Mouse (Mus musculus) embryo, embryonic 11.5 days (tissue): ENCODE data around the gene Trim44.

ENCODE experiments used
- DNase-seq: peaks from one replicate; pipeline ENCODE4 v3.0.0-alpha.2; 2012; ENCODE audit warnings: low read depth, low spot score

Trim44 gene

GRCm38 (mm10) chr2:102406324-102407304 lies 1.0 kb downstream of the Trim44 start:
- DNase-seq = no peak

GRCm38 (mm10) chr2:102403982-102404381 lies 3.6 kb downstream of the Trim44 start:
- no peak for DNase-seq

GRCm38 (mm10) chr2:102403306-102403705 lies 4.3 kb downstream of the Trim44 start:
- DNase-seq = no peak

GRCm38 (mm10) chr2:102401352-102401692 lies 6.3 kb downstream of the Trim44 start:
- no peak for DNase-seq

- peak; percentile 50 for DNase-seq
Measured at GRCm38 (mm10) chr2:102400605-102401351, 6.8 kb downstream of the Trim44 start.

- no peak for DNase-seq
Measured at GRCm38 (mm10) chr2:102399864-102400604, 7.6 kb downstream of the Trim44 start.

GRCm38 (mm10) chr2:102396493-102396892 lies 11.1 kb downstream of the Trim44 start:
- no peak for DNase-seq

- no peak for DNase-seq
Measured at GRCm38 (mm10) chr2:102393457-102393856, 14.2 kb downstream of the Trim44 start.

- no peak for DNase-seq
Measured at GRCm38 (mm10) chr2:102385328-102385902, 22.2 kb downstream of the Trim44 start.

- no peak for DNase-seq
Measured at GRCm38 (mm10) chr2:102384496-102384895, 23.1 kb downstream of the Trim44 start.

- no peak for DNase-seq
Measured at GRCm38 (mm10) chr2:102384057-102384456, 23.6 kb downstream of the Trim44 start.

GRCm38 (mm10) chr2:102383069-102383834 lies 24.4 kb downstream of the Trim44 start:
- DNase-seq = no peak

- no peak for DNase-seq
Measured at GRCm38 (mm10) chr2:102382519-102382918, 25.1 kb downstream of the Trim44 start.

GRCm38 (mm10) chr2:102380581-102380980 lies 27.0 kb downstream of the Trim44 start:
- no peak for DNase-seq

GRCm38 (mm10) chr2:102378928-102379327 lies 28.7 kb downstream of the Trim44 start:
- no peak for DNase-seq

GRCm38 (mm10) chr2:102378381-102378780 lies 29.2 kb downstream of the Trim44 start:
- DNase-seq = no peak

GRCm38 (mm10) chr2:102377370-102377769 lies 30.3 kb downstream of the Trim44 start:
- DNase-seq = no peak

GRCm38 (mm10) chr2:102373406-102374105 lies 34.1 kb downstream of the Trim44 start:
- no peak for DNase-seq

- DNase-seq = no peak
Measured at GRCm38 (mm10) chr2:102372690-102373089, 34.9 kb downstream of the Trim44 start.

GRCm38 (mm10) chr2:102371332-102371731 lies 36.3 kb downstream of the Trim44 start:
- no peak for DNase-seq
